Mouse (Mus musculus): ENCODE data around the gene 3110001I22Rik. TPM values are rescaled to one million over a fixed set of nuclear protein-coding genes. Genes with fewer than 3 reads are reported as not detected.

Gene 3110001I22Rik
- total and polyA plus RNA-seq, 3 experiments = 8.8 to 10.8 TPM; not detected in 1

Other genes starting within 250 kb of the 3110001I22Rik start
- gene Parn, start 3.8 kb upstream of the 3110001I22Rik start, total RNA-seq (2012; rRNA removed) = 25.2 and 26.7 TPM in 2 replicates
- 100 to 1,000 TPM in 1 of 2 experiments, 10 to 100 TPM in 1; 38.2 to 160 TPM for gene Parn, start 3.8 kb upstream of the 3110001I22Rik start, polyA plus RNA-seq (2012; ENCODE audit: insufficient read depth in 1 of 2, insufficient read length in 2 of 2, low read depth in 1 of 2, low replicate concordance in 2 of 2, missing spikeins in 1 of 2)
- 17.2 and 20.6 TPM in 2 replicates for gene Bfar, start 71 bp upstream of the 3110001I22Rik start, total RNA-seq (2012; rRNA removed)
- gene Bfar, start 71 bp upstream of the 3110001I22Rik start, polyA plus RNA-seq (2012; ENCODE audit: insufficient read depth in 1 of 2, insufficient read length in 2 of 2, low read depth in 1 of 2, low replicate concordance in 2 of 2, missing spikeins in 1 of 2) = 10 to 100 TPM in 1 of 2 experiments, not detected in 1; 21.8 TPM
- gene Pla2g10, start 59.1 kb downstream of the 3110001I22Rik start, total RNA-seq (2012; rRNA removed) = not detected in 2 replicates
- gene Pla2g10, start 59.1 kb downstream of the 3110001I22Rik start, polyA plus RNA-seq (2012; ENCODE audit: insufficient read depth in 1 of 2, insufficient read length in 2 of 2, low read depth in 1 of 2, low replicate concordance in 2 of 2, missing spikeins in 1 of 2) = not detected
- 78.6 and 92.8 TPM in 2 replicates for gene Rrn3, start 108.8 kb downstream of the 3110001I22Rik start, total RNA-seq (2012; rRNA removed)
- 10 to 100 TPM in 1 of 2 experiments, not detected in 1; 60.0 TPM for gene Rrn3, start 108.8 kb downstream of the 3110001I22Rik start, polyA plus RNA-seq (2012; ENCODE audit: insufficient read depth in 1 of 2, insufficient read length in 2 of 2, low read depth in 1 of 2, low replicate concordance in 2 of 2, missing spikeins in 1 of 2)
- 38.3 and 40.4 TPM in 2 replicates for gene Ntan1, start 146.9 kb downstream of the 3110001I22Rik start, total RNA-seq (2012; rRNA removed)
- 10 to 100 TPM in 1 of 2 experiments, not detected in 1; 57.4 TPM for gene Ntan1, start 146.9 kb downstream of the 3110001I22Rik start, polyA plus RNA-seq (2012; ENCODE audit: insufficient read depth in 1 of 2, insufficient read length in 2 of 2, low read depth in 1 of 2, low replicate concordance in 2 of 2, missing spikeins in 1 of 2)
- 36.0 and 37.4 TPM in 2 replicates for gene Pdxdc1, start 231.2 kb downstream of the 3110001I22Rik start, total RNA-seq (2012; rRNA removed)
- gene Pdxdc1, start 231.2 kb downstream of the 3110001I22Rik start, polyA plus RNA-seq (2012; ENCODE audit: insufficient read depth in 1 of 2, insufficient read length in 2 of 2, low read depth in 1 of 2, low replicate concordance in 2 of 2, missing spikeins in 1 of 2) = 10 to 100 TPM in 1 of 2 experiments, not detected in 1; 64.2 TPM
- 0.77 and 1.2 TPM in 2 replicates for gene Mpv17l, start 231.2 kb downstream of the 3110001I22Rik start, total RNA-seq (2012; rRNA removed)
- gene Mpv17l, start 231.2 kb downstream of the 3110001I22Rik start, polyA plus RNA-seq (2012; ENCODE audit: insufficient read depth in 1 of 2, insufficient read length in 2 of 2, low read depth in 1 of 2, low replicate concordance in 2 of 2, missing spikeins in 1 of 2) = 1 to 10 TPM in 1 of 2 experiments, not detected in 1; 2.3 TPM

Measured in MEL (cell line).